Mouse (Mus musculus): Measurements from ENCODE around the gene Cpd. TPM values are rescaled to one million over a fixed set of nuclear protein-coding genes. Genes with fewer than 3 reads are reported as not detected.

Cpd gene
- polyA plus RNA-seq (2017; shearing (Covaris generic)), result 0.11 TPM

DNA sequence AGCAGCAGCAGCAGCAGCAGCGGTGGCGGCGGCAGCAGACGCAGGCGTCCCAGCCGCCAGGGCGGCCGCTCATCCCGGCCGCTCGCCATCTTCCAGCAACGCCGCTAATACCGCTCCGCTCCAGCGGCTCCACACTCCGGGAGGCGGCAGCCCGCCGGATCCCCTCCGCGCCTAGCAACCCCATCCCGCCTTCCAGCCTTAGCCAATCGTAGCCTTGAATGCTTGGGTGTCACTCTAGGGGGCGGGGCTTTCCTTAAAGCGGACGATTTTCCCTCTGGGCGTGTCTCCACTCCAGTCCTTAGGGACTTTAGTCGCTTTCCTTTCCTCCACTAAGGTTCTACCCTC, at the start of gene Cpd:
TSS of gene Cpd (minus strand) at position 141 of the 345 bp plus-strand sequence.

GRCm38 (mm10) chr11:76763053-76763740, 83.6 kb downstream of the Cpd start, which contains the start of gene Gosr1:
Gene Gosr1, minus strand, starts transcription at chr11:76763579.

Other genes starting within 250 kb of the Cpd start
- gene Abr, start 224.7 kb downstream of the Cpd start, polyA plus RNA-seq (2017; shearing (Covaris generic)), result 46.0 TPM
- not detected for gene Bhlha9, start 174.5 kb downstream of the Cpd start, polyA plus RNA-seq (2017; shearing (Covaris generic))
- not detected for gene Trarg1, start 167.2 kb downstream of the Cpd start, polyA plus RNA-seq (2017; shearing (Covaris generic))
- gene Gosr1, start 83.4 kb downstream of the Cpd start, polyA plus RNA-seq (2017; shearing (Covaris generic)), result 62.4 TPM
- gene Tmigd1, start 55.1 kb upstream of the Cpd start, polyA plus RNA-seq (2017; shearing (Covaris generic)), result not detected
- 46.9 TPM for gene Blmh, start 77.8 kb upstream of the Cpd start, polyA plus RNA-seq (2017; shearing (Covaris generic))
- gene Slc6a4, start 151.6 kb upstream of the Cpd start, polyA plus RNA-seq (2017; shearing (Covaris generic)), result not detected
- gene Nsrp1, start 231.4 kb upstream of the Cpd start, polyA plus RNA-seq (2017; shearing (Covaris generic)), result 52.7 TPM